Mouse (Mus musculus): Measurements from ENCODE around the gene Prrt4. TPM values are rescaled to one million over a fixed set of nuclear protein-coding genes. Genes with fewer than 3 reads are reported as not detected.
A peak's percentile ranks its signal among the peaks of the same experiment; 100 is the strongest.

Gene Prrt4
- polyA plus RNA-seq, 1 experiment from 2014 or later, result 0.23 TPM

DNA sequence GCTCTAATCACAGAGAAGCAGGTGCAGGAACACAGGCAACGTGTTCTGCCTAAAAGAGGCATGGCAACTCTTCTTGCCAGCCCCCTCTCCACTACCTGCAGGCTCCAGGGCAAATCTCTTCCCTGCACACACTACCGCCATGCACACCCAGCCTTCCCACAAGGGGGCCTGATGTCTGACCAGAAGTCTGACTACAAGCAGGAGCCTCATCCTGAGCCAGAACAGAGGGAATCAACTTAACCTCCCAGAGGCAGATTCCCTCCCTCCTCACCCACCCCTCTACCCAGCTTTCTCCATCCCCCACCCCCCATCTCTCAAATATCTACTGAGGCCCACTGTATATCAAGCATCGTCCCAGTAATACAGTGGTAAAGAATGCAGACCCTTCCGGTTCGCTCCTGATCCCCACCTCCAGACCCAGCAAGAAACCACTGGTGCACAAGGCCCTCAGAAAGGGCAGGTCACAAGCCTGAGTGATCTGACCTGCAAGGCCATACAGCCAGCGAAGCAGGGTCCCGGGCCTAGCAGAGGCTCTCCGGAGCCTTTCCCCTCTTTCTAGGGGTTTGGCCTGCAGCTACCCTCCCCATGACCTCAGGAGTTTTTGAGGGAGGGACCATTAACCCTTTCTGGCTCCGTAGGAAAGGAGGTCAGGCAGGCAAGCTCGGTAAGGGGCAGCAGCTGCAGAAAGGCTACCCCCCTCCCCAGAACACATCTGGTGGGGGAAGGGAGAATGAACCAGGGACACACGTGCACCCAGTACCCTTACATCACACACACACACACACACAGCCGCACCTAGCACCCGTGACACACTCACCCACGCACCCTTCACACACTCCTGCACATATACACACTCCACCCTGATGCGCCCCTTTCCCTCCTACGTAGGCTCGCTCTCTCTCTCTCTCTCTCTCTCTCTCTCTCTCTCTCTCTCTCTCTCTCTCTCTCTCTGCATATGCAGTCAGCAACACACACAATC lies 1.2 kb downstream of the Prrt4 start:
- Histone ChIP-seq H3K36me3 (ENCODE audit: control insufficient read depth, insufficient read depth, low read length) (no peaks in the 10 kb centered on the region), H3K4me3 (ENCODE audit: low read length) (peak overlapping the region; percentile 65), H3K9ac (ENCODE audit: low read depth, low read length) (no peak overlapping the region), H3K4me1 (ENCODE audit: control insufficient read depth, insufficient read depth, low read length) (no peaks in the 10 kb centered on the region), H3K9me3 (ENCODE audit: control insufficient read depth, low read length) (no peaks in the 10 kb centered on the region), H3K27me3 (replicated peaks; ENCODE audit: control insufficient read depth, insufficient read depth, low read length) (peaks cover 29% of the 10 kb centered on the region), H3K4me2 (ENCODE audit: low read depth, low read length) (peak overlapping the region; percentile 98), H3K27ac (ENCODE audit: low read length) (no peak overlapping the region)
- 35% methylated on average over 17 of the region's 17 CpGs for WGBS
- peak; percentile 22 for ATAC-seq

DNA sequence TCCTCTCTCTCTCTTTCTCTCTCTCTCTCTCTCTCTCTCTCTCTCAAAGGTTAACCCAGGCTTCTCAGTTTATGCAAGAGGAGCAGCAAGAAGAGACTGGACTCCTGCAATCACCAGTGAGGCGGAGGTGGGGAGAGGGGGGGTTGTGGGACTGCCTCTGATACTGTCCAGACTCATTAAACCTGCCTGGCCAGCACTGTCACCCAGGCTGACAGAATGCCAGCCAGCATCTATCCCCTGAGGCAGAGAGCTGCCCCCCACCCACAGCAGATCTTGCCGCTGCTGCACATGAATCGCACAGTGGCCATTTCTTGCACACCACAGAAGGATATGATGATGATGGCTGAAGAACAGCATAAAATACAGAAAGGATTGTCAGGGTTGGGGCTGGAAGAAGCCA lies 4.3 kb downstream of the Prrt4 start:
- Histone ChIP-seq H3K27ac (ENCODE audit: low read length) (no peak overlapping the region), H3K9me3 (ENCODE audit: control insufficient read depth, low read length) (no peaks in the 10 kb centered on the region), H3K27me3 (replicated peaks; ENCODE audit: control insufficient read depth, insufficient read depth, low read length) (peaks cover 44% of the 10 kb centered on the region), H3K4me3 (ENCODE audit: low read length) (no peak overlapping the region), H3K4me1 (ENCODE audit: control insufficient read depth, insufficient read depth, low read length) (peaks cover 9% of the 10 kb centered on the region), H3K4me2 (ENCODE audit: low read depth, low read length) (no peak overlapping the region), H3K36me3 (ENCODE audit: control insufficient read depth, insufficient read depth, low read length) (no peaks in the 10 kb centered on the region), H3K9ac (ENCODE audit: low read depth, low read length) (no peak overlapping the region)
- no peak for ATAC-seq
- WGBS, result 65% methylated on average over 3 of the region's 3 CpGs

DNA sequence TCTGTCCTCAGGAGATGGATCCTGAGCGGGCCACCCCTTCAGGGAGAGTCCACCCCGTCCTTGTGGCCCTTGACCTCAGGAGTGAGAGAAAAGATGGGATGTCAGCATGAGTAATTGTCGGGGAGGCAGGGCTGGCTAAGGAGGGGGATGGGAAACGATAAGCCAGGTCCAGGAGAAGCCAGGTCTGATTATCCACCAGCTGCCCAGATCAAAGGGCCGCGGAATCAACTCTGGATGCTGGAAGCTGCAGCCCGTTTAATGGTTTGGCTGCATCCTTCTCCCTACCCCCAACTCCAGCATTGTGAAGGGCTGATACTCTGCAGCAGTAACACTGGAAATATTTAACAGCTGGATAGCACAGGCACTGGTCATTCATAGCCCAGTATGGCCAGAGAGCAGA lies 5.0 kb downstream of the Prrt4 start:
- no peak overlapping the region for H3K4me2 ChIP-seq (ENCODE audit: low read depth, low read length)
- no peak overlapping the region for H3K9ac ChIP-seq (ENCODE audit: low read depth, low read length)
- peaks cover 45% of the 10 kb centered on the region for H3K27me3 ChIP-seq (replicated peaks; ENCODE audit: control insufficient read depth, insufficient read depth, low read length)
- no peaks in the 10 kb centered on the region for H3K36me3 ChIP-seq (ENCODE audit: control insufficient read depth, insufficient read depth, low read length)
- H3K4me3 ChIP-seq (ENCODE audit: low read length), result no peak overlapping the region
- ATAC-seq, result no peak
- WGBS, result 22% methylated on average over 7 of the region's 7 CpGs
- H3K27ac ChIP-seq (ENCODE audit: low read length), result no peak overlapping the region
- peaks cover 12% of the 10 kb centered on the region for H3K4me1 ChIP-seq (ENCODE audit: control insufficient read depth, insufficient read depth, low read length)
- no peaks in the 10 kb centered on the region for H3K9me3 ChIP-seq (ENCODE audit: control insufficient read depth, low read length)

GRCm38 (mm10) chr6:29170952-29171388 lies 8.4 kb downstream of the Prrt4 start:
- WGBS, result under 1% methylated on average over 40 of the region's 40 CpGs
- Histone ChIP-seq H3K9ac (ENCODE audit: low read depth, low read length) (peak overlapping the region; percentile 69), H3K9me3 (ENCODE audit: control insufficient read depth, low read length) (no peaks in the 10 kb centered on the region), H3K4me2 (ENCODE audit: low read depth, low read length) (peak overlapping the region; percentile 100), H3K27ac (ENCODE audit: low read length) (no peak overlapping the region), H3K4me3 (ENCODE audit: low read length) (peak overlapping the region; percentile 63), H3K4me1 (ENCODE audit: control insufficient read depth, insufficient read depth, low read length) (peaks cover 12% of the 10 kb centered on the region), H3K36me3 (ENCODE audit: control insufficient read depth, insufficient read depth, low read length) (no peaks in the 10 kb centered on the region), H3K27me3 (replicated peaks; ENCODE audit: control insufficient read depth, insufficient read depth, low read length) (peaks cover 50% of the 10 kb centered on the region)
- peak; percentile 86 for ATAC-seq

GRCm38 (mm10) chr6:29170063-29170921 lies 9.1 kb downstream of the Prrt4 start:
- H3K4me1 ChIP-seq (ENCODE audit: control insufficient read depth, insufficient read depth, low read length), result peaks cover 12% of the 10 kb centered on the region
- H3K27me3 ChIP-seq (replicated peaks; ENCODE audit: control insufficient read depth, insufficient read depth, low read length), result peaks cover 48% of the 10 kb centered on the region
- H3K36me3 ChIP-seq (ENCODE audit: control insufficient read depth, insufficient read depth, low read length), result no peaks in the 10 kb centered on the region
- peak overlapping the region; percentile 63 for H3K4me3 ChIP-seq (ENCODE audit: low read length)
- under 1% methylated on average over 63 of the region's 63 CpGs for WGBS
- H3K27ac ChIP-seq (ENCODE audit: low read length), result no peak overlapping the region
- no peaks in the 10 kb centered on the region for H3K9me3 ChIP-seq (ENCODE audit: control insufficient read depth, low read length)
- peak; percentile 73 for ATAC-seq
- H3K9ac ChIP-seq (ENCODE audit: low read depth, low read length), result peak overlapping the region; percentile 69
- H3K4me2 ChIP-seq (ENCODE audit: low read depth, low read length), result peak overlapping the region; percentile 100

DNA sequence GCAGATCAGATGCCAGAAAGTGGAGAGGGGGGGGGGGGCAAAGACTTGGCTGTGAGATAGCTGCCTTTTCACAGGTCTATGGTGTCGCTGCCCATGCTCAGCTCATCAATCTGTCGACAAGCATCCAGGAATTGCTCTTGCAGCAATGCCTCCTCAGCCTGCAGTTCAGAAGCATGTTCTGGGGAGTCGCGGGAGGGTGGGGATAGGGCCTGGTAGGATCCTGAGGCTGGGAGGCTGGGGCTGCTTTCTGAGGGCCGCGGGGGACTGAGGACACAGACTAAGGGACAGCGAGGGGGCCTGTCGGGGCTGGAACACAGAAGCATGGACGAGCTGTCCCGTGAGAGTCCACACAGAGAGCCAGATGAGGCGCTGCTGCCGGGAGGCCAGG lies 9.7 kb downstream of the Prrt4 start:
- H3K4me3 ChIP-seq (ENCODE audit: low read length), result peak overlapping the region; percentile 63
- H3K4me1 ChIP-seq (ENCODE audit: control insufficient read depth, insufficient read depth, low read length), result peaks cover 12% of the 10 kb centered on the region
- peak overlapping the region; percentile 100 for H3K4me2 ChIP-seq (ENCODE audit: low read depth, low read length)
- ATAC-seq, result no peak; the same call in 1 of the 2 replicates
- no peak overlapping the region for H3K27ac ChIP-seq (ENCODE audit: low read length)
- H3K36me3 ChIP-seq (ENCODE audit: control insufficient read depth, insufficient read depth, low read length), result no peaks in the 10 kb centered on the region
- peaks cover 44% of the 10 kb centered on the region for H3K27me3 ChIP-seq (replicated peaks; ENCODE audit: control insufficient read depth, insufficient read depth, low read length)
- no peaks in the 10 kb centered on the region for H3K9me3 ChIP-seq (ENCODE audit: control insufficient read depth, low read length)
- WGBS, result 12% methylated on average over 12 of the region's 12 CpGs
- peak overlapping the region; percentile 69 for H3K9ac ChIP-seq (ENCODE audit: low read depth, low read length)

- Histone ChIP-seq H3K9ac (ENCODE audit: low read depth, low read length) (no peak overlapping the region), H3K4me3 (ENCODE audit: low read length) (no peak overlapping the region), H3K4me1 (ENCODE audit: control insufficient read depth, insufficient read depth, low read length) (peaks cover 12% of the 10 kb centered on the region), H3K4me2 (ENCODE audit: low read depth, low read length) (no peak overlapping the region), H3K27ac (ENCODE audit: low read length) (no peak overlapping the region), H3K36me3 (ENCODE audit: control insufficient read depth, insufficient read depth, low read length) (no peaks in the 10 kb centered on the region), H3K9me3 (ENCODE audit: control insufficient read depth, low read length) (no peaks in the 10 kb centered on the region), H3K27me3 (replicated peaks; ENCODE audit: control insufficient read depth, insufficient read depth, low read length) (peaks cover 40% of the 10 kb centered on the region)
- WGBS, result 45% methylated on average over 2 of the region's 2 CpGs
- ATAC-seq, result no peak
Observed at GRCm38 (mm10) chr6:29168871-29169270, 10.5 kb downstream of the Prrt4 start.

DNA sequence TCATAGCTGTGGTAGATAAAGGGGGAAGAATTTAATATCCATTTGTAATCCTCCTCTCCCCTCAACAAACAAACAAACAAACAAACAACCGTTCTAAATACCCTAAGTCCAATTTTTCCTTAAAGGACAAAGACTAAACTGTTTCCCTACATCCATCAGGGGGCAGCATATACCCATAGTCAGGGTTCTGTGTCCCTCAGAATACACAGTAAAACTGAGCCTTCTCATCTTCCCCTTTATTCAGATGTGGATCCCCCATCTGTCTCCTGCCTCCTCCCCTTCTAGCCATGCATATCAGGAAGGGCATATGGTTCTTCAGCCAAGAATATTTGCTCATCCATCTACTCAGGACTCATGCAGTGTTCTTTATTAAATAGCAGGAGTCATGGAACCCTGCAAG lies 13.2 kb downstream of the Prrt4 start:
- H3K9me3 ChIP-seq (ENCODE audit: control insufficient read depth, low read length), result no peaks in the 10 kb centered on the region
- H3K36me3 ChIP-seq (ENCODE audit: control insufficient read depth, insufficient read depth, low read length), result no peaks in the 10 kb centered on the region
- H3K4me3 ChIP-seq (ENCODE audit: low read length), result no peak overlapping the region
- no peak for ATAC-seq
- 9% methylated on average over 1 of the region's 1 CpGs for WGBS
- no peak overlapping the region for H3K27ac ChIP-seq (ENCODE audit: low read length)
- no peak overlapping the region for H3K4me2 ChIP-seq (ENCODE audit: low read depth, low read length)
- peaks cover 12% of the 10 kb centered on the region for H3K4me1 ChIP-seq (ENCODE audit: control insufficient read depth, insufficient read depth, low read length)
- no peak overlapping the region for H3K9ac ChIP-seq (ENCODE audit: low read depth, low read length)
- peaks cover 29% of the 10 kb centered on the region for H3K27me3 ChIP-seq (replicated peaks; ENCODE audit: control insufficient read depth, insufficient read depth, low read length)
